Mouse (Mus musculus) liver, embryonic 14.5 days (tissue): Measurements from ENCODE around the gene Psmd2.

ENCODE experiments used
- CTCF ChIP-seq: IDR thresholded peaks from 2 replicates; pipeline ENCODE4 v1.5.1; 2016; ENCODE audit warnings: antibody characterized with exemption, low read depth, control low read depth
- EP300 ChIP-seq: IDR thresholded peaks from 2 replicates; pipeline ENCODE4 v1.6.1; 2016; ENCODE audit warnings: antibody characterized with exemption, low read depth

- no peak for TF ChIP-seq CTCF
- TF ChIP-seq EP300 = no peak
These were observed 25.9 kb downstream of the Psmd2 start for GRCm38 (mm10) chr16:20677380-20677779.
